Mouse (Mus musculus) stomach, embryonic 15.5 days (tissue): Measurements from ENCODE around the gene Supt5. TPM values are rescaled to one million over a fixed set of nuclear protein-coding genes. Genes with fewer than 3 reads are reported as not detected.

Source experiments
- ATAC-seq: fragments of 200-750 bp; cut with Nextera tagmentation; 2 replicates; pipeline ENCODE4 v1.8.0; 2017; ENCODE audit warnings: low read depth, moderate number of reproducible peaks, moderate TSS enrichment; ENCODE audit not compliant: insufficient read depth, low FRiP score
- H3K27ac ChIP-seq: fragments of 300-500 bp; sonication (generic); 2 replicates; pipeline ENCODE4 v1.5.1; 2015; ENCODE audit warnings: mild to moderate bottlenecking, inconsistent platforms
- H3K27me3 ChIP-seq: fragments of 300-500 bp; sonication (generic); replicated peaks from 2 replicates; pipeline ENCODE4 v1.6.1; 2015; ENCODE audit warnings: inconsistent platforms
- H3K36me3 ChIP-seq: fragments of 300-500 bp; sonication (generic); 2 replicates; pipeline ENCODE4 v1.6.1; 2015; ENCODE audit warnings: inconsistent platforms
- H3K4me1 ChIP-seq: fragments of 300-500 bp; sonication (generic); 2 replicates; pipeline ENCODE4 v1.6.1; 2015; ENCODE audit warnings: inconsistent platforms
- H3K4me2 ChIP-seq: fragments of 300-500 bp; sonication (generic); 2 replicates; pipeline ENCODE4 v1.6.1; 2015; ENCODE audit warnings: mild to moderate bottlenecking, inconsistent platforms
- H3K4me3 ChIP-seq: fragments of 300-500 bp; sonication (generic); replicated peaks from 2 replicates; pipeline ENCODE4 v1.5.1; 2015; ENCODE audit warnings: inconsistent platforms
- H3K9ac ChIP-seq: fragments of 300-500 bp; sonication (generic); 2 replicates; pipeline ENCODE4 v1.6.1; 2015; ENCODE audit warnings: inconsistent platforms
- H3K9me3 ChIP-seq: fragments of 300-500 bp; sonication (generic); 2 replicates; pipeline ENCODE4 v1.6.1; 2016; ENCODE audit warnings: inconsistent platforms
- WGBS: fragments of 180-500 bp; shearing (Covaris S2); methylation state at CpG from one replicate; pipeline ENCODE4 v1.1.7; 2015; 5-methylcytosine and 5-hydroxymethylcytosine counted together
- polyA plus RNA-seq: library from polyadenylated mRNA; unstranded; fragments of >200 nt; fragmentation: Nextera tagmentation; extraction: Ambion mirVana; gene quantifications from 2 replicates; pipeline ENCODE4 v1.2.1, GENCODE M21; 2015

Supt5 gene
- polyA plus RNA-seq, 1 experiment from 2014 or later, result 70.6 TPM

DNA sequence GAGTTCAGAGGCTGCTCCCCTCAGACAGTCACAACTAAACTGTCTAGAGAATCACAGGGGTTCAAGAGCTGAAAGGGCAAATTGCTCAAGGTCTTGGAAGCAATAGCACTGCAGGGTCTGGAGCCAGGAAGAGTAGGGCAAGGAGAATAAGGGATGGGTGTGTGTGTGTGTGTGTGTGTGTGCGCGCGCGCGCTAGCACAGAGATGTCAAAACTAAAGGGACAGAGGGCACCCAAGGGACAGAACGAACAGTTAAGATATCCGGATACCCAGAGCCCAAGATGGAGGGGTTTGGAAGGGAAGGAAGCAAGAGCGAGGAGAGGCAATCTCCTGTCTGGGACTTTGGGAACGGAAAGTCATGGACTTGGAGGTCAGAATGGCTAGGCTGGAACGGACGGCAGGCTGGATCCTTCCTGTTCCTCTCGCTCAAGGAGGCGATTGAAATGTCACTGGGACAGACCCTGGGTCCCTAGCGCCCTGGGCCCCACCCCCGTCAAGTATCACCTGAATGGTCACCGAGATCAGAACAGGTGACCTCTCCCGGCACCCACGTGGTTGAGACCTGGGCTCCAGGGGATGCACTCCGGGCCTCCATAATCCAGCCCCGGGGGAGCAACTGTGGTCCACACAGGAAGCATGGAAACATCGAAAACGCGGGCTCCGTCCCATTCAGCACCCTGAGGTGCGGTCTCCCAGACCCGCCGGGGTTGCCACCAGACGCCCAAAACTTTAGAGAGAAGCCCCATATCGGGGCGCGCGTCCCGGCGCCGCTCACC lies 27.2 kb downstream of the Supt5 start:
- 5% methylated on average over 35 of the region's 35 CpGs for WGBS
- Histone ChIP-seq H3K36me3 (peaks cover 49% of the 10 kb centered on the region), H3K9me3 (no peaks in the 10 kb centered on the region), H3K9ac (peak overlapping the region; percentile 92), H3K27ac (peak overlapping the region; percentile 69), H3K27me3 (no peaks in the 10 kb centered on the region), H3K4me2 (peak overlapping the region; percentile 86), H3K4me1 (peaks cover 8% of the 10 kb centered on the region), H3K4me3 (peak overlapping the region; percentile 98)
- ATAC-seq, result peak; percentile 39

- Histone ChIP-seq H3K27me3 (no peaks in the 10 kb centered on the region), H3K4me3 (no peak overlapping the region), H3K4me2 (no peak overlapping the region), H3K4me1 (peaks cover 8% of the 10 kb centered on the region), H3K9ac (no peak overlapping the region), H3K9me3 (no peaks in the 10 kb centered on the region), H3K27ac (no peak overlapping the region), H3K36me3 (peaks cover 49% of the 10 kb centered on the region)
- WGBS, result 55% methylated on average over 9 of the region's 9 CpGs
- ATAC-seq, result no peak
Measured at GRCm38 (mm10) chr7:28309737-28310136, 28.8 kb downstream of the Supt5 start.

GRCm38 (mm10) chr7:28306216-28306615 lies 32.3 kb downstream of the Supt5 start:
- Histone ChIP-seq H3K9ac (no peak overlapping the region), H3K4me3 (no peak overlapping the region), H3K27ac (no peak overlapping the region), H3K9me3 (no peaks in the 10 kb centered on the region), H3K36me3 (peaks cover 45% of the 10 kb centered on the region), H3K4me2 (no peak overlapping the region), H3K4me1 (peaks cover 19% of the 10 kb centered on the region), H3K27me3 (peaks cover 10% of the 10 kb centered on the region)
- no peak for ATAC-seq
- WGBS, result 91% methylated on average over 8 of the region's 8 CpGs

DNA sequence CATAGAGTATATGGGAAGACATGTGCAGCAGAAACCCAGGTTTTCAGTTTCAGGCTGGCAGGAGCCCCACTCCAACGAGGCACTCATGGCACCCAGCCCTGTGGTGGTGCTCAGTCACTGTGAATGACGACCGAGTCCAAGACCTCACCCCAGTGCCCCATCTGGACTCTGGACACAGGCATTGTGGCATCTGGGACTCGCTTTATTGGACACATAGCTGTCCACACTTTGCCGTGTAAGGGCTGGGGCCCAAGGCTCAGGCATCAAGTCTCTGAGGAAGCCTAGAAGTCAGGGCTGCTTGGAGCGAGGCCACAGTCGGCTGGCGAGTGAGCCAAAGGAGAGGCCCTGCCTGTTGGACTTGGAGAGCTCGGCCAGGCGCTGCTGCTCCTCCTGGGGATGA lies 32.9 kb downstream of the Supt5 start:
- no peak overlapping the region for H3K9ac ChIP-seq
- H3K27ac ChIP-seq, result no peak overlapping the region
- peaks cover 16% of the 10 kb centered on the region for H3K27me3 ChIP-seq
- no peaks in the 10 kb centered on the region for H3K9me3 ChIP-seq
- H3K4me1 ChIP-seq, result peaks cover 14% of the 10 kb centered on the region; the same call in 1 of the 2 replicates
- WGBS, result 90% methylated on average over 10 of the region's 10 CpGs
- no peak for ATAC-seq
- no peak overlapping the region for H3K4me3 ChIP-seq
- peaks cover 45% of the 10 kb centered on the region for H3K36me3 ChIP-seq
- no peak overlapping the region for H3K4me2 ChIP-seq

- no peaks in the 10 kb centered on the region for H3K9me3 ChIP-seq
- H3K27me3 ChIP-seq, result peaks cover 47% of the 10 kb centered on the region
- H3K4me2 ChIP-seq, result peak within 1 kb of the TSS; percentile 61
- H3K36me3 ChIP-seq, result peaks cover 19% of the 10 kb centered on the region
- no peak within 1 kb of the TSS for H3K9ac ChIP-seq
- H3K4me3 ChIP-seq, result peak within 1 kb of the TSS; percentile 24
- 2% methylated on average over 30 of the region's 30 CpGs for WGBS
- ATAC-seq, result 0 out of 2 replicates have a peak, but pooled peaks have one; percentile 30
- no peak within 1 kb of the TSS for H3K27ac ChIP-seq
- peaks cover 20% of the 10 kb centered on the region; the same call in 1 of the 2 replicates for H3K4me1 ChIP-seq
Measured at GRCm38 (mm10) chr7:28301616-28302433, 36.7 kb downstream of the Supt5 start, which contains the start of gene Dll3. Gene Dll3, minus strand, starts transcription at chr7:28302238.

DNA sequence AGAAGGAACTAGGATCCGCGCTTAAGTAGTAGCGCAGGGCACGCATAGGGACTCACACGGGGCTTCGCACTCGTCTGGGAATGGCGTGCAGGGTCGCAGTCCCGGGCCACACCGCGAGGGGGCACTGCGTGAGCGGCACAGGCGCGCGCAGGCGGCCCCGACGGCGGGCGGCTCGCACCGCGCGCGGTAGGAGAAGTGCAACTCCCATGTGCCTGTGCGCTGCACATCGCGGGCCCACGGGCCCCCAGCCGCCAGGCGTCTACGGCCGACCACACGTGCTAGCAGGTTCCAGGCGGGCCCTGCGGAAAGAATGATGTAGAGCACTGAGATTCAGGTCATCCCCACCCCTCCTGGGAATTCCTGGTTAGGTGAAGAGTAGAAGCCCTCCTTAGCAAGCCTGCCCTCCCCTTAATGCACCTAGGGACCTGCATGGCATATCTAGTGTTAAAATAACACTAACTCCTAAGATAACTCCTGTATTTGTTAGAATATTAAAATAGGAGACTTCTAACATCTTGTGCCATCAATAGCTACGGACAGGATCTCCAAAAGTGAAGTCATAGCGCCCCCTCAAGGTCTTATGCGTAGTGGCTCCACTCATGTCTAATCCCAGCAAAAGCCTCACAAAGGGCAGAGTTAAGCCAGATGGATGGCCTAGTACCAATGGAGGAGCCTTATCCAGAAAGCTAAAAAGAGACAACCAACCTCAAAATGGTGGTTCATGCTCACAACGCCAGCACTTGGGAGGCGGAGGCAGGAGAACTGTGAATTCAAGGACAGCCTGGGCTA lies 39.5 kb downstream of the Supt5 start:
- peaks cover 24% of the 10 kb centered on the region; the same call in 1 of the 2 replicates for H3K4me1 ChIP-seq
- peak overlapping the region; percentile 33 for H3K4me2 ChIP-seq
- H3K9ac ChIP-seq, result no peak overlapping the region
- no peaks in the 10 kb centered on the region for H3K9me3 ChIP-seq
- no peaks in the 10 kb centered on the region for H3K36me3 ChIP-seq
- WGBS, result 21% methylated on average over 43 of the region's 43 CpGs
- 0 out of 2 replicates have a peak overlapping the region, but pooled peaks have one; percentile 13 for H3K4me3 ChIP-seq
- no peak overlapping the region for H3K27ac ChIP-seq
- no peak for ATAC-seq
- peaks cover 65% of the 10 kb centered on the region for H3K27me3 ChIP-seq

- peak overlapping the region; percentile 47 for H3K4me3 ChIP-seq
- H3K27ac ChIP-seq, result no peak overlapping the region
- WGBS, result 4% methylated on average over 63 of the region's 63 CpGs
- H3K4me2 ChIP-seq, result peak overlapping the region; percentile 80
- no peaks in the 10 kb centered on the region for H3K36me3 ChIP-seq
- peak; percentile 56 for ATAC-seq
- H3K9me3 ChIP-seq, result no peaks in the 10 kb centered on the region
- peaks cover 21% of the 10 kb centered on the region for H3K4me1 ChIP-seq
- H3K9ac ChIP-seq, result no peak overlapping the region; the same call in 1 of the 2 replicates
- peaks cover 79% of the 10 kb centered on the region for H3K27me3 ChIP-seq
Measured at GRCm38 (mm10) chr7:28294481-28294880, 44.1 kb downstream of the Supt5 start.

DNA sequence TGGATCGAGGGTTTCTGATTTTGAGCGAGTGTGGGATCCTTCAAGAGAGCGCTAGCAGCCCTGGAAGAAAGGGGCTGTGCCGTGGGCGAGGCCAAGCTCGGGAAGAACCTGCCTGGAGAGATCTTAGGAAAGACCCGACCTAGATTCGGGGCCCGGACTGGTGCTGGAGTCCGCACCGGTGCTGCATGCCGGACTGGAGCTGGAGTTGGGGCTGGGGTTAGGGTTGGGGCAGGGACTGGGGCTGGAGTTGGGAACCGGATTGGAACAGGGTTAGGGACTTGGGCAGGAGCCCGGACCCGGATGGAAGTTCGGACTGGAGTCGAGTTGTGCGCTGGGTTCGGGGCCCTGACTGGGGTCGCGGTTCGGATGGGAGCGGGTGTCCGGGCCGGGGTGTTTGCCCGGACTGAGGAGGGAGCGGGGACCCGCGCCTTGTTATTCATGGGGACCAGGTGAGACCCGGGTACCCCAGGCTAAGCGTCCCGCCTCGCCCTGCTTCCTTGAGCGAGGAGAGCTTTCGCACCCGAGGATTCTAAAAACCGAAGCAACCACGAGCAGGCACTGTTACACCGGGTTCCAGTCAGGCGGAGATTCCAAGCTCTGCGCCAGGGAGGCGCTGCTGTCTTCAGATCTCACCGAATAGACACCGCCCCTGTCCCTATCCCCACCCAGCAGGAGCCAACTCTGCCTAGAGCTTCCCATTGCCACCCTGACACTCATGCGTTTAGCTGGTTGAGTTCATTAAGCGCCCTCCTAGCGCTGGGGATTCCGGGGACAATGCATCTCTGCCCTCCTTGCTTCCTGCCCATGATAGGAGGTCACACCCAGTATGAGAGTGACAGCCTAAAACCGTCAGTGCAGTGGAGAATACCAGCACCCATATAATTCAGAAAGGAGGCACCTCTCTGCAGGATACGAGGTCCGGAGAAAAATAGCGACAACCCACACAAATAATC lies 47.6 kb downstream of the Supt5 start, which contains the start of gene Selenov:
TSS of gene Selenov (minus strand) at position 549 of the 953 bp plus-strand sequence.
- 1% methylated on average over 52 of the region's 52 CpGs for WGBS
- Histone ChIP-seq H3K4me3 (peak within 1 kb of the TSS; percentile 30), H3K9me3 (no peaks in the 10 kb centered on the region), H3K27me3 (peaks cover 63% of the 10 kb centered on the region), H3K27ac (no peak within 1 kb of the TSS), H3K9ac (no peak within 1 kb of the TSS), H3K4me1 (peaks cover 15% of the 10 kb centered on the region), H3K36me3 (no peaks in the 10 kb centered on the region), H3K4me2 (peak within 1 kb of the TSS; percentile 65)
- no peak for ATAC-seq

DNA sequence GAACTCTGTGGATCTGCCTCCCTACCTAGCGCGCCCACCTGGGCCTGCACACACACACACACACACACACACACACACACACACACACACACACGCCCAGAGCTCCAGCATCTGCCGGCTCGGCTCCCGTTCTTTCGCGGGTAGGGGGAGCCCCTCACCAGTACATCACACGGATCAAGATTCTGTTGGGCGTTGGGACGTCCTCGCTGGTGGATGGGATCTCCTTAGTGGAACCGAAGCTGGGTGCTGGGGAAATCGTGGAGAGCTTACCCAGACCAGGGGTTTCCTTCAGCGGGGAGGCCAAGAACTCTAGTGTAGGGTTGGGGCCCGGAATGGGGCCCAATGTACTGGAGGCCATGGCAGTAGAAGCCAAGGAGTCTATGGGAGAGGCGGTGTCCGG lies 48.4 kb downstream of the Supt5 start:
- H3K4me1 ChIP-seq, result peaks cover 15% of the 10 kb centered on the region
- H3K27me3 ChIP-seq, result peaks cover 61% of the 10 kb centered on the region
- peak overlapping the region; percentile 30 for H3K4me3 ChIP-seq
- H3K36me3 ChIP-seq, result no peaks in the 10 kb centered on the region
- H3K4me2 ChIP-seq, result peak overlapping the region; percentile 65
- no peak for ATAC-seq
- 2% methylated on average over 18 of the region's 18 CpGs for WGBS
- no peak overlapping the region for H3K9ac ChIP-seq
- H3K27ac ChIP-seq, result no peak overlapping the region
- no peaks in the 10 kb centered on the region for H3K9me3 ChIP-seq

GRCm38 (mm10) chr7:28280630-28281029 lies 57.9 kb downstream of the Supt5 start:
- Histone ChIP-seq H3K4me3 (no peak overlapping the region), H3K9me3 (no peaks in the 10 kb centered on the region), H3K4me1 (peaks cover 7% of the 10 kb centered on the region), H3K4me2 (no peak overlapping the region), H3K27ac (no peak overlapping the region), H3K9ac (no peak overlapping the region), H3K36me3 (no peaks in the 10 kb centered on the region), H3K27me3 (no peaks in the 10 kb centered on the region)
- 69% methylated on average over 7 of the region's 7 CpGs for WGBS
- no peak for ATAC-seq
